Mouse (Mus musculus) heart, postnatal 0 days (tissue): ENCODE measurements around the gene Rab7. TPM values are rescaled to one million over a fixed set of nuclear protein-coding genes. Genes with fewer than 3 reads are reported as not detected.

Experiments
- ATAC-seq: fragments of 200-750 bp; cut with Nextera tagmentation; 2 replicates; pipeline ENCODE4 v1.8.0; 2017; ENCODE audit warnings: low read depth, moderate number of reproducible peaks, moderate library complexity; ENCODE audit not compliant: insufficient read depth
- DNase-seq: peaks from one replicate; pipeline ENCODE4 v3.0.0-alpha.2; 2016; ENCODE audit warnings: low spot score
- H3K27ac ChIP-seq: fragments of 300-500 bp; sonication (generic); 2 replicates; pipeline ENCODE4 v1.5.1; 2014; ENCODE audit warnings: low read depth, mild to moderate bottlenecking
- H3K27me3 ChIP-seq: fragments of 300-500 bp; sonication (generic); 2 replicates; pipeline ENCODE4 v1.6.1; 2014; ENCODE audit warnings: low read length, mixed read lengths; ENCODE audit not compliant: control insufficient read depth, insufficient read depth
- H3K36me3 ChIP-seq: fragments of 300-500 bp; sonication (generic); replicated peaks from 2 replicates; pipeline ENCODE4 v1.6.1; 2014; ENCODE audit warnings: low read length, mixed read lengths; ENCODE audit not compliant: control insufficient read depth, insufficient read depth
- H3K4me1 ChIP-seq: fragments of 300-500 bp; sonication (generic); 2 replicates; pipeline ENCODE4 v1.6.1; 2014; ENCODE audit warnings: antibody characterized with exemption; ENCODE audit not compliant: control insufficient read depth, insufficient read depth
- H3K4me2 ChIP-seq: fragments of 300-500 bp; sonication (generic); 2 replicates; pipeline ENCODE4 v1.6.1; 2014; ENCODE audit warnings: low read depth, mild to moderate bottlenecking, low read length, moderate library complexity
- H3K4me3 ChIP-seq: fragments of 300-500 bp; sonication (generic); 2 replicates; pipeline ENCODE4 v1.5.1; 2014; ENCODE audit warnings: low read depth, low read length
- H3K9ac ChIP-seq: fragments of 300-500 bp; sonication (generic); replicated peaks from 2 replicates; pipeline ENCODE4 v1.6.1; 2014; ENCODE audit warnings: low read depth, low read length, mixed read lengths
- H3K9me3 ChIP-seq: fragments of 300-500 bp; sonication (generic); replicated peaks from 2 replicates; pipeline ENCODE4 v1.6.1; 2016; ENCODE audit warnings: low read length; ENCODE audit not compliant: control insufficient read depth
- CTCF ChIP-seq: IDR thresholded peaks from 2 replicates; pipeline ENCODE4 v1.5.1; 2016; ENCODE audit warnings: antibody characterized with exemption, control low read depth, low read depth
- EP300 ChIP-seq: IDR thresholded peaks from 2 replicates; pipeline ENCODE4 v1.6.1; 2016; ENCODE audit warnings: antibody characterized with exemption, low read depth
- WGBS: fragments of 180-500 bp; shearing (Covaris S2); extraction: QIAGEN DNeasy Blood & Tissue Kit; methylation state at CpG from one replicate; pipeline ENCODE4 v1.1.7; 2014; 5-methylcytosine and 5-hydroxymethylcytosine counted together
- polyA plus RNA-seq: library from polyadenylated mRNA; unstranded; fragments of >200 nt; fragmentation: Nextera tagmentation; extraction: Ambion mirVana; gene quantifications from 2 replicates; pipeline ENCODE4 v1.2.1, GENCODE M21; 2015
- total RNA-seq: library from RNA; depleted of rRNA; stranded (reverse); fragments of >200 nt; gene quantifications from 2 replicates; pipeline ENCODE4 v1.2.3, GENCODE M21; 2014; ENCODE audit warnings: low replicate concordance

Gene Rab7
- total and polyA plus RNA-seq, 2 experiments from 2014 or later, result 62.7 to 196 TPM

- no peak overlapping the region for H3K4me3 ChIP-seq
- H3K36me3 ChIP-seq, result no peaks in the 10 kb centered on the region
- DNase-seq (no peak), ATAC-seq (no peak)
- H3K27ac ChIP-seq, result no peak overlapping the region
- H3K4me2 ChIP-seq, result no peak overlapping the region
- no peaks in the 10 kb centered on the region for H3K27me3 ChIP-seq
- TF ChIP-seq EP300, result no peak
- no peak for TF ChIP-seq CTCF
- H3K9ac ChIP-seq, result no peak overlapping the region
- WGBS, result 48% methylated on average over 3 of the region's 3 CpGs
- H3K4me1 ChIP-seq, result peaks cover 6% of the 10 kb centered on the region; the same call in 1 of the 2 replicates
- H3K9me3 ChIP-seq, result no peaks in the 10 kb centered on the region
These were observed 22.7 kb upstream of the Rab7 start for GRCm38 (mm10) chr6:88067722-88068121.

GRCm38 (mm10) chr6:88065968-88066367 is 20.9 kb upstream of the Rab7 start:
- 71% methylated on average over 3 of the region's 3 CpGs for WGBS
- Histone ChIP-seq H3K9ac (no peak overlapping the region), H3K4me2 (no peak overlapping the region), H3K9me3 (no peaks in the 10 kb centered on the region), H3K36me3 (no peaks in the 10 kb centered on the region), H3K4me1 (peaks cover 6% of the 10 kb centered on the region; the same call in 1 of the 2 replicates), H3K27me3 (no peaks in the 10 kb centered on the region), H3K4me3 (no peak overlapping the region), H3K27ac (no peak overlapping the region)
- DNase-seq, result no peak
- no peak for ATAC-seq
- TF ChIP-seq EP300 (no peak), CTCF (no peak)

DNA sequence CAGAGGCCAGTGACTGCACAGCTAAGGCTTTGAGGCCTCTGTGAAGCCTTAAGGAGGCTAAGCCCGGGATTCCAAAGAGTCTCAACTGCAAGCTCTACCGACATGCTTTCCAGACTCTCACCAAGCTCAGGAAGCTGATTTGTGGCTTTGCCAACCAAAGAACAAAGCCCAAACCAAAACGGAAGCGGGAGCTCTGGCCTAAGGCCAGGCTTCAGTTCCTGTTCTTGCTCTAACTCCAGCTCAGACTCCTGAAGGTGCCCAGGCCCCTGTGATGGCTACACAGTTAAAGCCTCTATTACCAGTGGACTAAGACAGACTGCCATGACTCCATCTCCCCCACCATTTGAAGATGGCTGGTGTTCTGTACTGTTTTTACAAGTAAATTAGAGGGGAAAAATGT is 20.0 kb upstream of the Rab7 start:
- H3K36me3 ChIP-seq, result no peaks in the 10 kb centered on the region
- H3K27me3 ChIP-seq, result no peaks in the 10 kb centered on the region
- peak; percentile 45 for DNase-seq
- H3K4me2 ChIP-seq, result no peak overlapping the region
- no peak overlapping the region for H3K4me3 ChIP-seq
- no peaks in the 10 kb centered on the region for H3K9me3 ChIP-seq
- no peak overlapping the region for H3K9ac ChIP-seq
- TF ChIP-seq CTCF (no peak), EP300 (no peak)
- 22% methylated on average over 4 of the region's 4 CpGs for WGBS
- peaks cover 6% of the 10 kb centered on the region; the same call in 1 of the 2 replicates for H3K4me1 ChIP-seq
- peak overlapping the region; percentile 80 for H3K27ac ChIP-seq
- peak; percentile 24; the same call in 1 of the 2 replicates for ATAC-seq

DNA sequence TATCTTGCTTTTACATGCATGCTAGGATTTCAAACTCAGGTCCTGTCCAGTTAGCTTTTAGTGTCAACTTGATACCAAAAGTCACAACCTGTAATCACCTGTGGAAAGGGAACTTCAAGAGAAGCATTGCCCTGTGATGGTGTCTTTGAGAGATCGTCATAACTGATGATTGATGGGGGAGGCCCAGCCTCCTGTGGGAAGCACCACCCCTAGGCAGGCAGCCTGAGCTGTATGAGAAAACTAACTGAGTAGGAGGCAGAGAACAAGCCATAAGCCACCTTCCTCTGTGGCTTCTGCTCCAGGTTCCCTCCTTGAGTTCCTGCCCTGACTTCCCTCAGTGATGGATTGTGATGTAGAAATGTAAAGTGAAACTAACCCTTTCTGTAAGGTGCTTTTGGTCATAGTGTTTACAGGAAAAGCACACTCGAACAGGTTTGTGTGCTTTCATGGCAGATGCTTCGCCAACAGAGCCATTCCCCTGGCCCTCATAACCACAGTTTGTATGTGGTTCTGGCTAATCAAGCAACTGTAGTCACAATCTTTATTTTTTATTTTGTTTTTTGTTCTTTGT is 19.1 kb upstream of the Rab7 start:
- 70% methylated on average over 3 of the region's 3 CpGs for WGBS
- no peak for ATAC-seq

GRCm38 (mm10) chr6:88062398-88062797 is 17.3 kb upstream of the Rab7 start:
- Histone ChIP-seq H3K4me3 (no peak overlapping the region), H3K9me3 (no peaks in the 10 kb centered on the region), H3K4me1 (peaks cover 6% of the 10 kb centered on the region; the same call in 1 of the 2 replicates), H3K36me3 (no peaks in the 10 kb centered on the region), H3K27ac (no peak overlapping the region), H3K4me2 (no peak overlapping the region), H3K27me3 (no peaks in the 10 kb centered on the region), H3K9ac (no peak overlapping the region)
- TF ChIP-seq EP300 (peak; percentile 60; the same call in 1 of the 2 replicates), CTCF (no peak)
- DNase-seq, result no peak
- WGBS, result 58% methylated on average over 4 of the region's 4 CpGs
- 0 out of 2 replicates have a peak, but pooled peaks have one; percentile 44 for ATAC-seq

More for the DNA sequence above, 19.1 kb upstream of the Rab7 start:
- no peak for TF ChIP-seq CTCF
- no peak for TF ChIP-seq EP300
- DNase-seq, result no peak
- Histone ChIP-seq H3K27ac (peak overlapping the region; percentile 80; the same call in 1 of the 2 replicates), H3K4me1 (peaks cover 6% of the 10 kb centered on the region; the same call in 1 of the 2 replicates), H3K4me2 (no peak overlapping the region), H3K9me3 (no peaks in the 10 kb centered on the region), H3K4me3 (no peak overlapping the region), H3K36me3 (no peaks in the 10 kb centered on the region), H3K27me3 (no peaks in the 10 kb centered on the region), H3K9ac (no peak overlapping the region)

DNA sequence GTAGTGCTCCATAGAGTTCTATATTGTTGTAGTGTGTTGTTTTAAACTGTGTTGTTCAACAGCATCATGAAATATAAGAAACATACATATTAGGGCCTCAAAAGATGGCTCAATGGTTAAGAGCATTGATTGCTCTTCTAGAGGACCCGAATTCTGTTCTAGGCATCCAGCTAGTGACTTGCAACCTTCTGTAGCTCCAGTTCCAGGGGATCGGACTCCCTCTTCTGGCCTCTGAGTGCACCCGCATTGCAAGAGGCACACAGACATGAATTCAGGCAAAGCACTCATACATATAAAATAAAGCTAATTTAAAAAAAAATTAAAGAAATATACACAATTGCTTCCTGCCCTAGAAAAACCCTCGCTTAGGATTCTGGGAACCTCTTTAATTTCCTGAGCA is 16.3 kb upstream of the Rab7 start:
- H3K27me3 ChIP-seq, result no peaks in the 10 kb centered on the region
- ATAC-seq (no peak), DNase-seq (no peak)
- no peak overlapping the region for H3K4me3 ChIP-seq
- no peaks in the 10 kb centered on the region for H3K9me3 ChIP-seq
- no peak overlapping the region for H3K9ac ChIP-seq
- H3K4me1 ChIP-seq, result peaks cover 6% of the 10 kb centered on the region; the same call in 1 of the 2 replicates
- H3K36me3 ChIP-seq, result no peaks in the 10 kb centered on the region
- 83% methylated on average over 4 of the region's 4 CpGs for WGBS
- no peak overlapping the region for H3K27ac ChIP-seq
- TF ChIP-seq CTCF (no peak), EP300 (no peak)
- no peak overlapping the region for H3K4me2 ChIP-seq
